Mouse (Mus musculus) cerebellum, adult 2 months (tissue): ENCODE results near the gene Cdkn2b.

ENCODE experiments used
- CTCF ChIP-seq: fragments of 200-500 bp; IDR thresholded peaks from 2 replicates; pipeline ENCODE4 v1.5.1; 2011; ENCODE audit warnings: low read depth, mild to moderate bottlenecking, control low read depth, low read length, moderate library complexity, borderline replicate concordance; ENCODE audit not compliant: insufficient read depth
- POLR2A ChIP-seq: fragments of 200-500 bp; IDR thresholded peaks from 2 replicates; pipeline ENCODE4 v1.6.1; 2011; ENCODE audit warnings: low read length, control low read depth, borderline replicate concordance; ENCODE audit not compliant: insufficient read depth

DNA sequence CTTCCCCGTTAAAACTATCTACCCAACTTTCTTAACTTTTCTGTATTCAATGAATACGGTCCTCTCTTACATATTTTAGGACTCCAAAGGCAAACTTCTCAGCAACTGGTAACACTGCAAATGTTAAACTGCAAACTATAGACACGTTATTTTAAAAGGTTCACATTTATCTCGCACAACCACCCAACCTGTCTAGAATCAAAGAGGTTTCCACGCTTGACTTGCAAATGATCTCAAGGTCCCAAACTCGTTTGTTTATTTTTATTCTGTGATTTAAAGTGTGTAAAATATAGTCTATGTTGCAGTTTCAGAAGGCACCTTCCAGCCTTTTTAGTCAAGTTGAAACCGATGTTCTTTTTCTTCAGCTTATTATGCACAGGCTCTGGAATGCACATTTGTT, 29.6 kb downstream of the Cdkn2b start:
- no peak for TF ChIP-seq CTCF
- no peak for TF ChIP-seq POLR2A
